Mouse (Mus musculus) cortical plate, adult 2 months (tissue): ENCODE measurements around the gene Map3k5. TPM values are rescaled to one million over a fixed set of nuclear protein-coding genes. Genes with fewer than 3 reads are reported as not detected.

Source experiments
- H3K27ac ChIP-seq: fragments of 200-500 bp; 2 replicates; pipeline ENCODE4 v1.5.1; 2012; ENCODE audit warnings: low read length, control low read depth, inconsistent platforms; ENCODE audit not compliant: insufficient read depth
- H3K4me1 ChIP-seq: fragments of 200-500 bp; 2 replicates; pipeline ENCODE4 v1.6.1; 2011; ENCODE audit warnings: low read length; ENCODE audit not compliant: control insufficient read depth, insufficient read depth
- H3K4me3 ChIP-seq: fragments of 200-500 bp; 2 replicates; pipeline ENCODE4 v1.5.1; 2011; ENCODE audit warnings: mild to moderate bottlenecking, low read length, control low read depth; ENCODE audit not compliant: insufficient read depth
- CTCF ChIP-seq: fragments of 200-500 bp; IDR thresholded peaks from 2 replicates; pipeline ENCODE4 v1.5.1; 2011; ENCODE audit warnings: mild to moderate bottlenecking, control low read depth, low read length; ENCODE audit not compliant: insufficient read depth; ENCODE audit errors: extremely low read depth
- POLR2A ChIP-seq: fragments of 200-500 bp; IDR thresholded peaks from 2 replicates; pipeline ENCODE4 v1.6.1; 2011; ENCODE audit warnings: mild to moderate bottlenecking, low read length, control low read depth; ENCODE audit not compliant: insufficient read depth; ENCODE audit errors: extremely low read depth
- polyA plus RNA-seq: library from polyadenylated mRNA; depleted of rRNA; stranded (reverse); fragments of >200 nt; gene quantifications from 2 replicates; pipeline ENCODE4 v1.2.3, GENCODE M21; 2012; rRNA removed

The Map3k5 gene
- polyA plus RNA-seq, 1 experiment, result 17.2 TPM

DNA sequence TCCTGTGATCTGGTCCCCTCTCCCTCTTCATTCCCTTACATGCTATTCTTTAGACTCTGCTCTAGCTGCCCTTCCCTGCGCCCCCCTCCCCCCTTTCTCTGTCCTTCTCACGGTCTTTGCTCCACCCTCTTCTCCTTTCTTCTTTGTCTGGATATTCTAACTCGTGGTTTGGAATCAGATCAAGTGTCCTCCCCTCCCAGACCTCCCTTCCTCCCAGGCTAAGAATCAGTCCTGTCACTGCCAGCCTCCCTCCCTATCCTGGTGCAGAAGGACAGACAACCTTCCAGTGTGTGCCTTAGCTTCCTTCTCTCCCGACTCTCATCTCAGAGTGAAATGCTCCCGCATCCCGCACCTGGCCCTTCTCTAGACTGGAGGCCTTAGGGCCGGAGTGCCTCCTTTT lies 241.8 kb downstream of the Map3k5 start:
- no peak overlapping the region for H3K4me3 ChIP-seq
- peaks cover 12% of the 10 kb centered on the region for H3K4me1 ChIP-seq
- peak overlapping the region; percentile 75 for H3K27ac ChIP-seq
- TF ChIP-seq POLR2A (no peak), CTCF (no peak)

- Histone ChIP-seq H3K4me3 (no peak overlapping the region), H3K27ac (no peak overlapping the region), H3K4me1 (peaks cover 20% of the 10 kb centered on the region)
- TF ChIP-seq CTCF (no peak), POLR2A (no peak)
Measured at GRCm38 (mm10) chr10:20178807-20179605, 244.7 kb downstream of the Map3k5 start.

DNA sequence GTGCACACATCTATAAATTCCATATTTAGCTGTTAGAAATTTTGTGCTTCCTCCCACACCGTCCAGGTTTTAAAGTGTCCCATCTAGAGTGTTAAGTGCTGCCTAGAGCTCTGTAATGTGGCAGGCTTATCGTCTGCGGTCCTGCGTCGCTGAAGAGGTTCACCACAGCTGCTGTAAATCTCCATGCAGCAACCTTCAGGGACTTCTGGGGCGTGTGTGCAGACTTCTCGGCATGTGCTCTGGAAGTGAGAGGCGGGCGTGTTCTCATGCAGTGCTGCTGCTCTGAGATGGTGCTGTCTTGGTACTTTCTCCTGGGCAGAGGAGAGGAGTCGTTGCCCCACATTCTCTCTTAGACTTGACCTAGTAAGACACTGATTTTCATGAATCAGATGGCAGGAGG lies 246.9 kb downstream of the Map3k5 start:
- TF ChIP-seq CTCF, result no peak
- no peak for TF ChIP-seq POLR2A
- no peak overlapping the region for H3K27ac ChIP-seq
- H3K4me3 ChIP-seq, result no peak overlapping the region
- peaks cover 18% of the 10 kb centered on the region for H3K4me1 ChIP-seq

DNA sequence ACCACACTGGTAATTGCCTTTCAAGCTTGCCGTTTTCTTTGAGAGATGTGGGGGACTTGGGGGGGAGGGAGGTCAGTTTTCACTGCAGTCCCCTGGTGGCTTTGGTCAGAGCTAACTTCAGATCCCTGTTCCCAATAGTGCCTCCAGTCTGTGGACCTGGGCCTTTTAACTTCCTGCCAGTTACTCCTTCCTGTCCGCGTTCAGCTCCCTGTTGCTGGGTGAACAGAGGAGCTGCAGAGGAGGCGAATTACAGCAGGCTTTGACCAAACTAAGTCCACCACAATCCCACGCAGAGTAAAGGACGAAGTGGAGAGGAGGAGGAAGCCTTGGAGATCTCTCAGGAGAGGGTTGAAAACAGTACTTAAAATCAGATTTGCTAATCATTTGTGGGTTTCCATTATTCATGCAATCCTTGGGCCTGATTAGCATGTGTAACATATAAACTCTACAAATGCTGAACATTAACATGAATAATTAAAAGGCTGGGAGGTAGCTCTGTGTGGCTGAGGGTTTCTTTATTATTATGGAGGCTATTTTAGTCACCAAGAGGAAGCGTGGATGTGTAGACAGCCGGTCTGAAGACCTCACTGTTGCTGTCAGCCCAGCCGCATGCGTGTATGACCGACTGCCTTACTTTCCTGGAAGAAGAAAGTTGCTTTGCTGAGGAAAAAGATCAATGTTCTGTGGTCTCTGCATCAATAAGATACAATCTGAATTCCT lies 247.6 kb downstream of the Map3k5 start:
- TF ChIP-seq CTCF (no peak), POLR2A (no peak)
- no peak overlapping the region for H3K27ac ChIP-seq
- peaks cover 18% of the 10 kb centered on the region for H3K4me1 ChIP-seq
- no peak overlapping the region for H3K4me3 ChIP-seq

- peaks cover 13% of the 10 kb centered on the region for H3K4me1 ChIP-seq
- TF ChIP-seq POLR2A (no peak), CTCF (no peak)
- H3K4me3 ChIP-seq, result no peak overlapping the region
- H3K27ac ChIP-seq, result no peak overlapping the region
Measured at GRCm38 (mm10) chr10:20184326-20184725, 250.1 kb downstream of the Map3k5 start.

DNA sequence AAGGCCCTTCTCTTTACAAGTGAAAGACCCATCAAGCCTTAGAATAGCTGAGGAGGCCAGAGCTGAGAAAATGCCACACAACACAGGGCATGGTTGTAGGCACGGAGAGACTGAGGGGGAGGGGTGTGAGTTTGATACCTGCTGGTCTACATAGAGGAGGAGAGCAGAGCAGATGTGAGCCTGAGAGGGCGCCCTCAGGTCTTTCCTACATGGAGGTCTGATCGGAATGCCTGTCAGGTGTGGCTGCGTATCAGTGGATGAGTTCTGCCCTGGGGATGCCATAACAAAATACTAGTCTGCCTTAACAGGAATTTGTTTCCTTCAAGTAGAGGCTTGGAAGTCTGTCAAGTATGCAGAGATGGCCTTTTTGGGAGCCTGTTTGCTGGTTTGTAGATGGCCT lies 251.0 kb downstream of the Map3k5 start:
- Histone ChIP-seq H3K27ac (no peak overlapping the region), H3K4me3 (no peak overlapping the region), H3K4me1 (peaks cover 13% of the 10 kb centered on the region)
- TF ChIP-seq CTCF (no peak), POLR2A (no peak)

GRCm38 (mm10) chr10:20185806-20186205 lies 251.5 kb downstream of the Map3k5 start:
- Histone ChIP-seq H3K27ac (no peak overlapping the region), H3K4me1 (peaks cover 10% of the 10 kb centered on the region), H3K4me3 (no peak overlapping the region)
- TF ChIP-seq CTCF (no peak), POLR2A (no peak)

DNA sequence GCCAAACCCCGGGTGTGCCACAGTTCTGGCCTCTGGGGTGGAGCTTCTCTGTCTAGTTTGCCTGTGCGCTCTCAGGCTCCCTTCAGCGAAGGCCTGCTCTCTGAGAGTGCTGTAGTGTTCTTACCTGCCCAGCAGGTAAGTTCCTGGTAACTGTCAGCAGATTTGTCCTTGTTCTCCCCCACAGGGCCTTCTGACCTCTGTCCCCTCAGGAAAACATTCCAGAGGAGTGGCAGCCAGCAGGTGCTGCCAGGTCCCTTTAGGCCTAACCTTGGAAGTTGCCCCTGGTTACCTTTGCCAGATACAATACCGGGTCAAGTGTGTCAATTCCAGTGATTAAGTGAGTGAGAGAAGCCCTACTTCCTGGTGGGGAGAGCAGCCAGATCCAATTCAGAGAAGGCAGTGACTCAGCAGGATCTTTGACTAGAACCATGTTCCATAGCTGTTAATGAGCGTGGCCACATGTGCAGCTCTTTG lies 252.6 kb downstream of the Map3k5 start:
- peaks cover 6% of the 10 kb centered on the region; the same call in 1 of the 2 replicates for H3K4me1 ChIP-seq
- H3K27ac ChIP-seq, result no peak overlapping the region
- no peak overlapping the region for H3K4me3 ChIP-seq
- TF ChIP-seq CTCF, result no peak
- TF ChIP-seq POLR2A, result no peak

- TF ChIP-seq CTCF (no peak), POLR2A (no peak)
- 0 out of 2 replicates have a peak, but pooled peaks cover under 1% of the 10 kb centered on the region for H3K4me1 ChIP-seq
- H3K4me3 ChIP-seq, result no peak overlapping the region
- H3K27ac ChIP-seq, result no peak overlapping the region
Measured at GRCm38 (mm10) chr10:20190139-20190747, 256.0 kb downstream of the Map3k5 start.

Other genes with a start within 250 kb of the Map3k5 start
- 0.13 and 0.38 TPM in 2 replicates for gene Il20ra, start 221.9 kb upstream of the Map3k5 start, polyA plus RNA-seq
- 0.59 and 4.0 TPM in 2 replicates for gene Slc35d3, start 83.0 kb upstream of the Map3k5 start, polyA plus RNA-seq
- 35.4 and 35.8 TPM in 2 replicates for gene Pex7, start 26.8 kb upstream of the Map3k5 start, polyA plus RNA-seq
- 86.5 and 91.4 TPM in 2 replicates for gene Map7, start 214.0 kb downstream of the Map3k5 start, polyA plus RNA-seq